Mouse (Mus musculus) layer of hippocampus, adult 8-10 months (tissue): ENCODE measurements at regions not wholly inside any gene's neighbourhood (a gene's known extent, or its start where the extent isn't known, plus 50 kb on each side); places are given as distances from the start of the nearest gene placed in this dataset.
"Not testable (repeated sequence)": the region's sequence is repeated elsewhere in the genome, so short reads cannot be mapped to it uniquely, and the experiment has no call there.

Source experiments
- DNase-seq, 2 experiments: peaks; one replicate each; pipeline ENCODE4 v3.0.0; 2022; ENCODE audit warnings: low spot score in 2 of 2

- DNase-seq: not testable (repeated sequence)
Observed at GRCm38 (mm10) chr12:3188734-3189275, 121.0 kb downstream of the Rab10 start.

- no peak for DNase-seq
Observed at GRCm38 (mm10) chr12:3188137-3188536, 121.6 kb downstream of the Rab10 start.

GRCm38 (mm10) chr12:3173325-3173724 is 136.4 kb downstream of the Rab10 start:
- no peak for DNase-seq

- not testable (repeated sequence) for DNase-seq
Observed at GRCm38 (mm10) chr12:3169705-3170287, 140.0 kb downstream of the Rab10 start.

- DNase-seq: not testable (repeated sequence)
Observed at GRCm38 (mm10) chr12:3161666-3162065, 148.1 kb downstream of the Rab10 start.

GRCm38 (mm10) chr12:3158771-3159170 is 151.0 kb downstream of the Rab10 start:
- DNase-seq: not testable (repeated sequence)

GRCm38 (mm10) chr12:3153705-3154104 is 156.1 kb downstream of the Rab10 start:
- DNase-seq: not testable (repeated sequence)

- DNase-seq: not testable (repeated sequence)
Observed at GRCm38 (mm10) chr12:3132553-3132952, 177.2 kb downstream of the Rab10 start.

- not testable (repeated sequence) for DNase-seq
Observed at GRCm38 (mm10) chr12:3131149-3131751, 178.5 kb downstream of the Rab10 start.

- not testable (repeated sequence) for DNase-seq
Observed at GRCm38 (mm10) chr12:3127336-3127735, 182.4 kb downstream of the Rab10 start.

- no peak for DNase-seq
Observed at GRCm38 (mm10) chr12:3124036-3124435, 185.7 kb downstream of the Rab10 start.

GRCm38 (mm10) chr12:3110589-3110988 is 199.2 kb downstream of the Rab10 start:
- DNase-seq: not testable (repeated sequence)

- peak; percentile 75 to 85 for DNase-seq
Observed at GRCm38 (mm10) chr12:3109671-3110070, 200.1 kb downstream of the Rab10 start.

GRCm38 (mm10) chr12:3101963-3102362 is 207.8 kb downstream of the Rab10 start:
- DNase-seq: not testable (repeated sequence)

GRCm38 (mm10) chr12:3098175-3098574 is 211.6 kb downstream of the Rab10 start:
- peak; percentile 5 to 59 for DNase-seq

GRCm38 (mm10) chr12:3094509-3094908 is 215.3 kb downstream of the Rab10 start:
- no peak for DNase-seq

- DNase-seq: not testable (repeated sequence)
Observed at GRCm38 (mm10) chr12:3092974-3093373, 216.8 kb downstream of the Rab10 start.

- not testable (repeated sequence) for DNase-seq
Observed at GRCm38 (mm10) chr12:3049546-3049945, 260.2 kb downstream of the Rab10 start.

- DNase-seq: not testable (repeated sequence)
Observed at GRCm38 (mm10) chr12:3018446-3018845, 291.3 kb downstream of the Rab10 start.

GRCm38 (mm10) chr12:3016777-3017176 is 293.0 kb downstream of the Rab10 start:
- DNase-seq: not testable (repeated sequence)
